Mouse (Mus musculus): Measurements from ENCODE around the gene Nop58.
"Not testable (repeated sequence)": the region's sequence is repeated elsewhere in the genome, so short reads cannot be mapped to it uniquely, and the experiment has no call there.

The Nop58 gene

DNA sequence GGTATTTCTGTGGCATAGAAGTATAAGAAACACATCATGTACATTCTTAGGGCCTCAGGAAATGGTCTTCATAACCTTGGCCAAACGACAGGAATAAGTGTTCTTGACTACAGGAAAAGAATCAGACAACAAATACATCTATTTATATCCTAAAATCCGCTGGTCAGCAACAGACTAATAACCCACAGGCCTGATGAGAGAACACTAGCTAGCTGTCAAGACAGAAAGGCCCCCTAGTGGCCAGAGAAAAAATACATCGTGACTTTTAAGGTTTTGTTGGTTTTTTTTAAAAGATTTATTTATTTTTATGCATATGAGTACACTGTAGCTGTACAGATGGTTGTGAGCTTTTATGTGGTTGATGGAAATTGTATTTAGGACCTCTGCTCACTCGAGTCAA, 35.1 kb downstream of the Nop58 start:
- in situ Hi-C loops (cut with MboI, MseI), result loop anchor here (25.0 kb wide), 1 partner anchor 1258 kb away; no protein-coding TSS in a partner anchor

GRCm38 (mm10) chr1:59725661-59726060, 40.9 kb downstream of the Nop58 start:
- in situ Hi-C loops (cut with MboI, MseI), result no loop called here

DNA sequence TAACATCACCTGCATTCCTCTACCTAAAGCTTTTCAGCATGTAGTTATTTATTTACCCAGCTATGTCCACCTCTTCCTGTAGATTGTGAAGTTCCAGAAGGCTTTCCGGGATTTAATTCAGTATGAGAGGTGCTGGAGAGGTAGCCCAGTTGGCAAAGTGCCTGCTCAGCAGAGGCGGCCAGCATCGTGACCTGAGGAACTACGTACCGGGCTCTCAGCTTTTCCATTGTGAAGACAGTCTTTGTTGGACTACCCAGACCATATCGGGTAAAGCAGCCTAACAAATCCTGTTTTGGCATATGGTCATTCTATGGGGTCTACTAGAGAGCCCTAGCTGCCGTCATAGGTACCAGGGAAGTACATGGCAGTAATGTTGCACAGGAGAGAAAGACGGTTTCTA, 45.3 kb downstream of the Nop58 start:
- in situ Hi-C loops (cut with MboI, MseI), result no loop called here

DNA sequence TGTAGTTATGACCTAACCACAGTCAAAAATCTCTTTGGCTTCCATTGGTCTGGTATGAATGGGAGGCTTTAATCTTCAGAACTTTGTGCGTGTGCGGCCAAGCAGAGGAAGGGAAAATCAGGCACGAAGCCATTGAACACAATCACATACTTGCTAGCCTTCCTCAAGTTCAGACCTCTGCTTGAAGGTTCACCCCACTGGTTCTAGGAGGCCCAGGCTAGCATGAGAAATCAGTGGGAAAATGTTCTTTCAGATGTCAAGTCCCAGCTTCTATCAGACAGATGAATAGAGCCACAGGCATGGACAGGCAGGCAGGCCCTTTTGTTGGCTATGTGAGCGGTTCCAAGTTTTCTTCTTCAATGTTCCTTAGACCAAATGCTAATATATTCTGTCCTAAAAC, 46.0 kb downstream of the Nop58 start:
- in situ Hi-C loops (cut with MboI, MseI), result no loop called here

DNA sequence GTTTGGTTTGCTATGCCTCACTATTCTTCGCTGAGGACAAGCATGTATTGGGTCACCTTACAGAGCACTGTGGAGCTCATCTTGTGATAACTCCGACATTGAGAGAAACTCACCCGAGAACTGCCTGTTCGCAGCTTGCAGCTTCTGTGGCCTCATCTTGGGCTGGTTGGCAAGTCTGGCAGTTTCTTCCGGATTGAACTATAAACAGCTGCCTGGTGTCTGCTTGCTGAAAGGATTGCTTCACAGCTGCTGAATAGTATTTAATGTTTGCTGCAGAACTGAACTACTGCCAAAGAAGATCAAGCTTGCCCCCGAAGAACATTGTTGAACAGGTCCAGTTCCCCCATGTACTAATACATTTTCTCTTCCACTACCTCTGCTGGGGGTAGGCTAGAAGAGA, 49.3 kb downstream of the Nop58 start:
- in situ Hi-C loops (cut with MboI, MseI), result no loop called here

DNA sequence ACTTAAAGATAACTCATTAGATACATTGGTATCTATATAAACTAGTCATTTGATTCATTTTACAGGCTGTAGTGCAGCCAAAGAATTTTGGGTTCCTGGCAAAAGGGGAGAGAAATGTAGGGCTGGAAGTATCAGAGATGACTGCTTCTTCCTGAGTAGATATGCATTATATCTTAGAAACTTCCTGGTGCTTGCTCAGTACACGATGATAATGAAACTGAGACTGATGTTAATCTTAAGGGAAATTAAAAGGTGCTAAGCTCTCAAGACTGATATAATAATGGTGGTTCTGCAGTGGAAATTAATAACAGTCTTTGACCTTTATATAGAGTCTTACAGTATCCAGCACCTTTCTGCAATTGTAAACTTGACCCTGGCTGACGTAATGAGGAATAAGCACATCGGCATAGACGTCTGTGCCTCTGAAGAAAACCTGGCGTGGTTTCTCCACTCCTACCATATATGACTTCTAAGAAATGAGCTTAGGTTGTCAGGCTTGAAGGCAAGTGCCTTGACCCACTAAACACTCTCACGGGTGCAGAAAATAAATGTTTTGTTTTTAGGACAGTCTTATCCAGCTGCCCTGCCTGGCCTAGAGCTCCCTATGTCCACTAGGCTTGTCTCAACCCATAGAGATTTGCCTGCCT, 54.1 kb downstream of the Nop58 start:
- in situ Hi-C loops (cut with MboI, MseI), result no loop called here

DNA sequence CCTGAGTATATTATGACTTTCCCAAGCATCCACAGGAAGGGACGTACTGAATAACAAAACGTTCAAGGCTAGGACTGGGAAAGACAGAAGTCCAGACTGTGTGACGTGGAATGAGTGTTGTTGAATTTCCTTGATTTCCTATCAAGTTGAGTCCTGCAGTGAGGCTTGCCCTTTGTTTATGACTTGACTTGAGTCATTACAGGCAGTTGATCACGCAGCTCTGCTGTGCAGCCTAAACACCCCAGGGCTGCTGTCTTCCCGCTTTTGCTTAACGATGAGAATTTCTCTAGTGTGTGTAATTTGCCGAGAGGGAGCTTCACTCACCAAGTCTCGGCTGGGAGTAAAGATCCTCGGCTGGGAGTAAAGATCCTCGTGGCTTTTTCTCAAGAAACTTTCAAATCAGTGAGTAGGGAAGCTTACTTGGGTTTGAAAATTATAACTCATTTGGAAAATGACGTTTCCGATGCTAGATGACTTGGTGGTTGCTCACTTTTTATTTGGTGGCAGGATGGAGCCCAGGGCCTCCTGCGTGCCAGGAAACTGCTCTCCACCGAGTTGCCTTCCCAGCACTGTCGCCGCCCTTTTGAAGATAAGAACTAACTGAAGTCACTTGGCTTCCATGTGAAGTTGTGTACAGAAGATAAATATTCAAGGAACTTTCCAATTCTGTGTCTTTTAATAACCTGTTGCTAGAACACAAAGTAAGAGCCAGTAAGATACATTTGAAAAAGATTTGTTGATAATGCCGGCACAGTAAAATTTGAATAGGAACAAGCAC, 55.0 kb downstream of the Nop58 start:
- in situ Hi-C loops (cut with MboI, MseI), result no loop called here

DNA sequence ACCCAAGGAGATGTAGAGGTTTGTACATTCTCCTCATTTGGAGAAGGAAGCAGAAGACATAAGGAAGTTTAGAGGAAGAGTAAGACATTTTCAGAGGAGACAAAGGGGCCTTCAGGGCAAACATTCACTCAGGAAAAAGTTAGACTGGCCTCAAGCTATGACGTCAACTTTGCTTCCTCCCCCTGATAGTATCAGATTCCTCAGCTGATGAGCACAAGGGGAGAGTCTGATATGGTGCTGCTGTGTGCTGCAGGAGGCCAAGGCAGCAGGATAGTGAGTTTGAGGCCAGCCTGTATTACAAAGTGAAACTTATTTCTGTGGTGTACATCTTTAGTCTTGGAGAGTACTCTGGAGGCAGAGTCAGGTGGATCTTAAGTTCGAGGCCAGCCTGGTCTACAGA, 64.3 kb downstream of the Nop58 start:
- in situ Hi-C loops (cut with MboI, MseI), result no loop called here

DNA sequence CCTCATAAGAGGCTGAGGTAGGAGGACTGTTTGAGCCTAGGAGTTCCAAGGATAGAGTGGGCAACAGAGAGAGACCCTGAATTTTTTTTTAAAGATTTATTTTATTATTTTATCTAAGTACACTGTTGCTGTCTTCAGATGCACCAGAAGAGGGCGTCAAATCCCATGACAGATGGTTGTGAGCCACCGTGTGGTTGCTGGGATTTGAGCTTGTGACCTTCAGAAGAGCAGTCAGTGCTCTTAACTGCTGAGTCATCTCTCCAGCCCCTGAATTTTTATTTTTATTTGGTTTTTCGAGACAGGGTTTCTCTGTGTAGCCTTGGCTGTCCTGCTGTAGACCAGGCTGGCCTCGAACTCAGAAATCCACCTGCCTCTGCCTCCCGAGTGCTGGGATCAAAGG, 65.0 kb downstream of the Nop58 start:
- in situ Hi-C loops (cut with MboI, MseI), result not testable (repeated sequence)

DNA sequence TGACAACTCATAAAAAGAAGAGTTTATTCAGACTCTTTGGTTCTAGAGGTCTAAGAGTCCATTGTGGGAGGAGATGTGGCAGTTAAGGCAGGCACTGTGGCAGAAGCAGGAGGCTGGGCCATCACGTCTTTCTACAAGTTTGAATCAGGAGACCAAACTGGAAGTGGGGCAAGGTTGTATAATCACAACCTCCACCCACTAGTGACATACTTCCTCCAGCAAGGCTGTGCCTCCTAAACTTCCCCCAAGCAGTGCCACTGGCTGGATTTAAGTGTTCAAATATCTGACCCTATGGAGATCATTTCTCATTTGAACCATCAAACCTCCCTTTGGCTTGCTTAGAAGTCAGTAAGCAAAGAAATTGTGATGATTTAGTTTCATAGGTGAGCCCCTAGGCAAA, 70.5 kb downstream of the Nop58 start:
- in situ Hi-C loops (cut with MboI, MseI), result no loop called here

DNA sequence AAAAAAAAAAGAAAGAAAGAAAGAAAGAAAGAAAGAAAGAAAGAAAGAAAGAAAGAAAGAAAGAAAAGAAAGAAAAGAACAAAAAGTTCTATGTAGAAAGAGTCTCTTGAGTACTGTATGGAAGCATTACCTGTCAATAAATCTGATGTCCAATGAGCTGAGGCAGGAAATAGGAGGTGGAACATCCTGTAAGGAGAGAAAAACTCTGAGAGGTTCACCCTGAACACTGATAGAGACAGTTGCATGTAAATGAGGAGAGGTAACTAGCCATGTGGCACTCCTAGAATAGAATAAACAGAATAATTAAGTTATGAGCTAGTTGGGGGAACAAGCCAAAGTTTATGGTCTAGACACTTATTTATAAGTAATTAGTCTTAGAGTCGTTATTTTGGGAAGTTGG, 73.6 kb downstream of the Nop58 start:
- in situ Hi-C loops (cut with MboI, MseI), result no loop called here

- in situ Hi-C loops (cut with MboI, MseI), result no loop called here
Measured at GRCm38 (mm10) chr1:59762208-59762607, 77.4 kb downstream of the Nop58 start.

- in situ Hi-C loops (cut with MboI, MseI), result no loop called here
Measured at GRCm38 (mm10) chr1:59762651-59763163, 77.9 kb downstream of the Nop58 start.

DNA sequence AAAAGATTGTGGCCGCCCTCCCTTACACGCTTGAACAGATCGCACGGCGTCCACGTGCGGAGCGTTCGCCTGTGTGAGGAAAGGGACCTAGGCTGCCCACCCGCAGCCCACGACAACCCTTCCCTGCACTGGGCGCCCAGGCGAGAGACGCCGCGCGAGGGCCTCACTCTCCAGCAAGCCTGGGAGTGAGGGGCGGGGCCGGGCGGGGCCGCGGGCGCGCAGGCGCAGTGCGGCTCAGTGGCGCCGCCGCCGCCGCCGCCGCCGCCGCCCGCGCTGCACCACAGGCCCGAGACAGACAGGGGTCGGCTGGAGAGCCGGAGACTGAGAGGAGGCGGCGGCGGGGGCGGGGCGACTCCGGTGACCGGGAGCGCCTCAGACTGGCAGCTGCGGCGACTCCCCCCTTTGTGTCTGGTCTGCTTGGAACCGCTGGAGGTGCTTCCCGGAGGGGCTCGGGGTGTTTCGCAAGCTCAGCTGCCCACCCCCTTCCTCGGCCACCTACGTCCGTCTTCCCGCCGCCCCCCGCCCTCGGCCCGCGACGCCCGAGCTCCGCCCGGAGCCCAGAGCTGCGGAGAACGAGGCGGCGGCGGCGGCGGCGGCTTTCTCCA, 78.5 kb downstream of the Nop58 start, which contains the start of gene Bmpr2:
Bmpr2 (plus strand) TSS at position 237 of the 605 bp plus-strand sequence.
- in situ Hi-C loops (cut with MboI, MseI), result no loop called here

GRCm38 (mm10) chr1:59763781-59764251, 79.0 kb downstream of the Nop58 start:
- in situ Hi-C loops (cut with MboI, MseI), result no loop called here

- in situ Hi-C loops (cut with MboI, MseI), result no loop called here
Measured at GRCm38 (mm10) chr1:59764407-59764971, 79.7 kb downstream of the Nop58 start.

- in situ Hi-C loops (cut with MboI, MseI), result no loop called here
Measured at GRCm38 (mm10) chr1:59765279-59765678, 80.5 kb downstream of the Nop58 start.

- in situ Hi-C loops (cut with MboI, MseI), result no loop called here
Measured at GRCm38 (mm10) chr1:59766626-59767025, 81.9 kb downstream of the Nop58 start.
